Mouse (Mus musculus) heart, embryonic 14.5 days (tissue): Measurements from ENCODE around the gene Slc39a12. TPM values are rescaled to one million over a fixed set of nuclear protein-coding genes. Genes with fewer than 3 reads are reported as not detected.

Source experiments
- ATAC-seq: fragments of 200-750 bp; cut with Nextera tagmentation; 2 replicates; pipeline ENCODE4 v1.8.0; 2017; ENCODE audit warnings: low read depth, moderate TSS enrichment; ENCODE audit not compliant: insufficient number of reproducible peaks, insufficient read depth, low FRiP score
- H3K27ac ChIP-seq, 2 experiments: fragments of 200-500 bp in 1 of 2; fragments of 300-500 bp in 1 of 2; sonication (generic) in 1 of 2; replicated peaks in 1 of 2; 2 replicates each; pipeline ENCODE4 v1.5.1; 2012 to 2014; ENCODE audit warnings: low read depth in 2 of 2, low read length in 2 of 2, control low read depth in 1 of 2, mild to moderate bottlenecking in 1 of 2, mixed read lengths in 1 of 2; ENCODE audit not compliant: control insufficient read depth in 1 of 2, insufficient read depth in 1 of 2
- H3K27me3 ChIP-seq: fragments of 300-500 bp; sonication (generic); 2 replicates; pipeline ENCODE4 v1.6.1; 2014; ENCODE audit warnings: mild to moderate bottlenecking, low read length, control low read depth; ENCODE audit not compliant: control insufficient read depth, insufficient read depth
- H3K36me3 ChIP-seq: fragments of 300-500 bp; sonication (generic); 2 replicates; pipeline ENCODE4 v1.6.1; 2014; ENCODE audit warnings: mild to moderate bottlenecking, control low read depth, low read length, mixed read lengths; ENCODE audit not compliant: control insufficient read depth, insufficient read depth
- H3K4me1 ChIP-seq, 2 experiments: fragments of 200-500 bp in 1 of 2; fragments of 300-500 bp in 1 of 2; sonication (generic) in 1 of 2; 2 replicates each; pipeline ENCODE4 v1.6.1; 2012 to 2014; ENCODE audit warnings: low read length in 2 of 2, control low read depth in 1 of 2, mixed read lengths in 1 of 2; ENCODE audit not compliant: control insufficient read depth in 2 of 2, insufficient read depth in 2 of 2
- H3K4me2 ChIP-seq: fragments of 300-500 bp; sonication (generic); 2 replicates; pipeline ENCODE4 v1.6.1; 2014; ENCODE audit warnings: mild to moderate bottlenecking, low read length
- H3K4me3 ChIP-seq, 2 experiments: fragments of 200-500 bp in 1 of 2; fragments of 300-500 bp in 1 of 2; sonication (generic) in 1 of 2; 2 replicates each; pipeline ENCODE4 v1.5.1; 2012 to 2014; ENCODE audit warnings: low read length in 2 of 2, mild to moderate bottlenecking in 2 of 2, control low read depth in 1 of 2, low read depth in 1 of 2, moderate library complexity in 1 of 2; ENCODE audit not compliant: control insufficient read depth in 1 of 2, insufficient read depth in 1 of 2
- H3K9ac ChIP-seq: fragments of 300-500 bp; sonication (generic); 2 replicates; pipeline ENCODE4 v1.6.1; 2014; ENCODE audit warnings: mild to moderate bottlenecking, low read length
- H3K9me3 ChIP-seq: fragments of 300-500 bp; sonication (generic); 2 replicates; pipeline ENCODE4 v1.6.1; 2016; ENCODE audit warnings: low read length, control low read depth; ENCODE audit not compliant: control insufficient read depth
- WGBS: fragments of 180-500 bp; shearing (Covaris S2); extraction: QIAGEN DNeasy Blood & Tissue Kit; methylation state at CpG from one replicate; pipeline ENCODE4 v1.1.7; 2014; 5-methylcytosine and 5-hydroxymethylcytosine counted together
- polyA plus RNA-seq: library from polyadenylated mRNA; unstranded; fragments of >200 nt; fragmentation: Nextera tagmentation; extraction: Ambion mirVana; gene quantifications from 2 replicates; pipeline ENCODE4 v1.2.1, GENCODE M21; 2014

Gene Slc39a12
- not detected in 2 replicates for polyA plus RNA-seq

DNA sequence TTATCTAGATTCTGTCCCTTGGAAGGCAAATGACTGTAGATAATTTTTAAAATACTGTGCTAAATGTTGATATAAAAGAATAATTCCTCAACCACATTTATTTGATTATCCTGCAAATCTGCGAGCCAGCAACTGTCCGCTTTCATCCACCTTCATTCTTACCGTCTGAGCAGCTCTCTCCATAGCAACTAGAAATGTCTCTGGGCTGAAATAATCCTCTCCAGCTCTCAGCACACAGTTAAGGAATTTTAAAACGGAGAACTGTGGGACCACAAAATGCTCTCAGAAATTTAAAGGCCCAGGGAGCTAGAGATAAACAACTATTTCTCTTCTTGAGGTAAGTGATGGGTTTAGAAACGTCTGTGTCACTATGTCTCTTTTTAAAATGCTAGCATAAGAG lies at the start of gene Slc39a12:
Gene Slc39a12, plus strand, starts transcription at position 155 of the 400 bp plus-strand sequence.
- H3K27me3 ChIP-seq = no peaks in the 10 kb centered on the region
- no peak for ATAC-seq
- no peak within 1 kb of the TSS for H3K27ac ChIP-seq
- no peak within 1 kb of the TSS for H3K4me3 ChIP-seq
- no peaks in the 10 kb centered on the region for H3K4me1 ChIP-seq
- no peak within 1 kb of the TSS for H3K4me2 ChIP-seq
- H3K36me3 ChIP-seq = no peaks in the 10 kb centered on the region
- H3K9me3 ChIP-seq = no peaks in the 10 kb centered on the region
- WGBS = 53% methylated on average over 5 of the region's 5 CpGs
- no peak within 1 kb of the TSS for H3K9ac ChIP-seq

GRCm38 (mm10) chr2:14341652-14342308 lies 46.3 kb upstream of the Slc39a12 start:
- no peak overlapping the region for H3K9ac ChIP-seq
- H3K4me1 ChIP-seq = peaks cover 3 to 6% of the 10 kb centered on the region in 2 experiments; a peak in 2 of 4 replicates
- H3K4me3 ChIP-seq = no peak overlapping the region
- H3K36me3 ChIP-seq = no peaks in the 10 kb centered on the region
- WGBS = 48% methylated on average over 14 of the region's 14 CpGs
- ATAC-seq = peak; percentile 61; the same call in 1 of the 2 replicates
- peak overlapping the region; percentile 2; the same call in 1 of the 2 replicates for H3K4me2 ChIP-seq
- no peaks in the 10 kb centered on the region for H3K27me3 ChIP-seq
- no peaks in the 10 kb centered on the region; the same call in 1 of the 2 replicates for H3K9me3 ChIP-seq
- peak overlapping the region in 1 of 2 experiments; percentile 44; a peak in 1 of 4 replicates for H3K27ac ChIP-seq

- Histone ChIP-seq H3K27ac (no peak overlapping the region), H3K9me3 (no peaks in the 10 kb centered on the region; the same call in 1 of the 2 replicates), H3K36me3 (no peaks in the 10 kb centered on the region), H3K9ac (no peak overlapping the region), H3K27me3 (no peaks in the 10 kb centered on the region), H3K4me3 (no peak overlapping the region), H3K4me2 (peak overlapping the region; percentile 2; the same call in 1 of the 2 replicates), H3K4me1 (peaks cover 3 to 6% of the 10 kb centered on the region in 2 experiments; a peak in 2 of 4 replicates)
- 76% methylated on average over 8 of the region's 8 CpGs for WGBS
- ATAC-seq = no peak
These were observed 45.7 kb upstream of the Slc39a12 start for GRCm38 (mm10) chr2:14342309-14342839.

GRCm38 (mm10) chr2:14388856-14389255 lies 740 bp downstream of the Slc39a12 start:
- 42% methylated on average over 1 of the region's 1 CpGs for WGBS

GRCm38 (mm10) chr2:14390900-14391299 lies 2.8 kb downstream of the Slc39a12 start:
- no peak for ATAC-seq
- Histone ChIP-seq H3K9me3 (no peaks in the 10 kb centered on the region), H3K4me3 (no peak overlapping the region), H3K9ac (no peak overlapping the region), H3K4me2 (no peak overlapping the region), H3K4me1 (no peaks in the 10 kb centered on the region), H3K27me3 (no peaks in the 10 kb centered on the region), H3K36me3 (no peaks in the 10 kb centered on the region), H3K27ac (no peak overlapping the region)
- 89% methylated on average over 1 of the region's 1 CpGs for WGBS

More at GRCm38 (mm10) chr2:14388856-14389255, 740 bp downstream of the Slc39a12 start:
- H3K9ac ChIP-seq = no peak overlapping the region
- H3K27me3 ChIP-seq = no peaks in the 10 kb centered on the region
- no peak overlapping the region for H3K27ac ChIP-seq
- no peak for ATAC-seq
- no peak overlapping the region for H3K4me3 ChIP-seq
- no peaks in the 10 kb centered on the region for H3K4me1 ChIP-seq
- no peaks in the 10 kb centered on the region for H3K36me3 ChIP-seq
- H3K9me3 ChIP-seq = no peaks in the 10 kb centered on the region
- no peak overlapping the region for H3K4me2 ChIP-seq

DNA sequence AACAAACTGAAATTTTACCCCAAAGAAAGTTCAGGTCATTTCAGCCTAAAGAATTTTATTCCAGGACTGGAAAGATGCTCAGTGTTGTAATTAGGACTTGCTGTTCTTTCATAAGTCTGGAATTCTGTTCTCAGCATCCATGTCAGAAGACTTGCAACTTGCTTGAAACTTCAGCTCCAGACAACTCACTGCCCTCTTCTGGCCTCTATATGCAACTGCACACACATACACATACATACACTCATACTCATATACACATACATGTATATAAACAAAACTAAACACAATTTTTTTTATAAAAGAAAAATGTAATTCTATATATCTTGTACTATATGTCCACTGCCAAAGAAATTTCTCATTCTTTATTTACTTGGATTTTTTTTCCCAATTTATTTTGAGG lies 14.9 kb downstream of the Slc39a12 start:
- Histone ChIP-seq H3K27ac (no peak overlapping the region), H3K9me3 (peaks cover 3% of the 10 kb centered on the region; the same call in 1 of the 2 replicates), H3K36me3 (no peaks in the 10 kb centered on the region), H3K4me2 (no peak overlapping the region), H3K27me3 (no peaks in the 10 kb centered on the region), H3K4me1 (no peaks in the 10 kb centered on the region), H3K4me3 (no peak overlapping the region), H3K9ac (no peak overlapping the region)
- no peak for ATAC-seq

DNA sequence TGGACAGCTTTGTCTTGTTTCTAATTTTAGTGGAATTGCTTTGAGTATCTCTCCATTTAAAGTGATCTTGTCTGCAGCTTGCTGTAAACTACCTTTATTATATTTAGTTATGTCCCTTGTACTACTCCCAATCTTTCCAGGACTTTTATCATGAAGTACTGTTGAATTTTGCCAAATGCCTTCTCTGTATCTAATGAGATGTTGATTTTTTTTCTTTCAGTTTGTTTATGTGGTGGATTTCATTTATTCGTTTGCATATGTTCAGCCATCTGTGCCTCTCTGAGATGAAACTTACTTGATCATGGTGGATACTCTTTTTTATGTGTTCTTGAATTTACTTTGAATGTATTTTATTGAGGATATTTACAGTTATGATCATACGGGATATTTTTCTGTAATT lies 40.9 kb downstream of the Slc39a12 start:
- Histone ChIP-seq H3K9me3 (no peaks in the 10 kb centered on the region), H3K9ac (no peak overlapping the region), H3K4me1 (no peaks in the 10 kb centered on the region), H3K36me3 (no peaks in the 10 kb centered on the region), H3K27me3 (no peaks in the 10 kb centered on the region), H3K27ac (no peak overlapping the region), H3K4me3 (no peak overlapping the region), H3K4me2 (no peak overlapping the region)
- ATAC-seq = no peak
- 82% methylated on average over 2 of the region's 2 CpGs for WGBS
